Mouse (Mus musculus): ENCODE data around the gene Gpd2.

- TF ChIP-seq CTCF (IDR thresholded peaks at IDR 0.05; ENCODE audit: borderline replicate concordance, insufficient read depth, low read length) (no peak), POLR2A (IDR thresholded peaks at IDR 0.05; ENCODE audit: low read depth, low read length) (no peak)
These were observed 28.9 kb upstream of the Gpd2 start for GRCm38 (mm10) chr2:57208472-57209083.
